Mouse (Mus musculus) forebrain, postnatal 0 days (tissue): Measurements from ENCODE around the gene Uba1. TPM values are rescaled to one million over a fixed set of nuclear protein-coding genes. Genes with fewer than 3 reads are reported as not detected.

Experiments used
- ATAC-seq: fragments of 200-750 bp; cut with Nextera tagmentation; 2 replicates; pipeline ENCODE4 v1.8.0; 2017; ENCODE audit warnings: mild to moderate bottlenecking, moderate library complexity
- DNase-seq: peaks from one replicate; pipeline ENCODE4 v3.0.0-alpha.2; 2015
- H3K27ac ChIP-seq: fragments of 300-500 bp; sonication (generic); 2 replicates; pipeline ENCODE4 v1.5.1; 2014; ENCODE audit warnings: low read depth, mild to moderate bottlenecking, antibody characterized with exemption, low read length, moderate library complexity, mixed read lengths
- H3K27me3 ChIP-seq: fragments of 300-500 bp; sonication (generic); 2 replicates; pipeline ENCODE4 v1.6.1; 2014; ENCODE audit warnings: mild to moderate bottlenecking, low read length, mixed read lengths; ENCODE audit not compliant: insufficient read depth
- H3K36me3 ChIP-seq: fragments of 300-500 bp; sonication (generic); 2 replicates; pipeline ENCODE4 v1.6.1; 2014; ENCODE audit warnings: mild to moderate bottlenecking, moderate library complexity; ENCODE audit not compliant: insufficient read depth
- H3K4me1 ChIP-seq: fragments of 300-500 bp; sonication (generic); 2 replicates; pipeline ENCODE4 v1.6.1; 2014; ENCODE audit warnings: antibody characterized with exemption; ENCODE audit not compliant: insufficient read depth
- H3K4me2 ChIP-seq: fragments of 300-500 bp; sonication (generic); 2 replicates; pipeline ENCODE4 v1.6.1; 2014; ENCODE audit warnings: low read depth, mild to moderate bottlenecking, moderate library complexity
- H3K4me3 ChIP-seq: fragments of 300-500 bp; sonication (generic); 2 replicates; pipeline ENCODE4 v1.5.1; 2014; ENCODE audit warnings: low read depth, low read length, mixed read lengths
- H3K9ac ChIP-seq: fragments of 300-500 bp; sonication (generic); 2 replicates; pipeline ENCODE4 v1.6.1; 2014; ENCODE audit warnings: mild to moderate bottlenecking
- H3K9me3 ChIP-seq: fragments of 300-500 bp; sonication (generic); 2 replicates; pipeline ENCODE4 v1.6.1; 2016; ENCODE audit warnings: low read length
- CTCF ChIP-seq: sonication (generic); IDR thresholded peaks from 2 replicates; pipeline ENCODE4 v1.5.1; 2016; ENCODE audit warnings: antibody characterized with exemption, control low read depth, low read depth
- WGBS: fragments of 180-500 bp; shearing (Covaris S2); extraction: QIAGEN DNeasy Blood & Tissue Kit; methylation state at CpG from one replicate; pipeline ENCODE4 v1.1.7; 2014; 5-methylcytosine and 5-hydroxymethylcytosine counted together
- polyA plus RNA-seq: library from polyadenylated mRNA; unstranded; fragments of >200 nt; fragmentation: Nextera tagmentation; extraction: Ambion mirVana; gene quantifications from 2 replicates; pipeline ENCODE4 v1.2.1, GENCODE M21; 2015
- total RNA-seq: library from RNA; depleted of rRNA; stranded (reverse); fragments of >200 nt; gene quantifications from 2 replicates; pipeline ENCODE4 v1.2.3, GENCODE M21; 2014

Uba1 gene
- total and polyA plus RNA-seq, 2 experiments from 2014 or later = 300 to 559 TPM

DNA sequence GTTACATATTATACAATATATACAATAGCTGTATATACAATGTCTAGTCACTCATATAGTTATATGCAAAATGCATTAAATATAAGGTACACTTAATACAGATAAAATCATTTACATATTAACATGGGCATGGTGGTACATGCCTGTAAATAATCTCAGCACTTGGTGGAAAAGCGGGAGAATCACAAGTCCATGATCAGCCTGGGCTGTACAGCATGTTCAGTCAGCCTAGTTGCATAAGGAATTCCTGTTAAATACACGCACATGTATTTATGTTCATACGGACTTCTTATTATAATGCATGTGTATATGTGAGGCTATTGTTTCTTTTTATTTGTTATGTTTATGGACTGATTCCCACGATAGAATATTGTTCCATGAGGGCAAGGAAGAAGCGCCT is 533 bp upstream of the Uba1 start:
- Histone ChIP-seq H3K36me3 (no peaks in the 10 kb centered on the region), H3K9ac (0 out of 2 replicates have a peak overlapping the region, but pooled peaks have one; percentile 35), H3K4me2 (peak overlapping the region; percentile 71), H3K27ac (no peak overlapping the region), H3K9me3 (no peaks in the 10 kb centered on the region), H3K4me3 (peak overlapping the region; percentile 42), H3K4me1 (no peaks in the 10 kb centered on the region), H3K27me3 (no peaks in the 10 kb centered on the region)
- WGBS = 34% methylated on average over 5 of the region's 5 CpGs
- no peak for TF ChIP-seq CTCF
- ATAC-seq = no peak
- DNase-seq = peak; percentile 11

GRCm38 (mm10) chrX:20658891-20659406 is 823 bp downstream of the Uba1 start:
- DNase-seq = no peak
- 27% methylated on average over 24 of the region's 24 CpGs for WGBS
- no peak overlapping the region for H3K9ac ChIP-seq
- peak overlapping the region; percentile 71 for H3K4me2 ChIP-seq
- H3K9me3 ChIP-seq = no peaks in the 10 kb centered on the region
- no peaks in the 10 kb centered on the region for H3K36me3 ChIP-seq
- peak overlapping the region; percentile 42 for H3K4me3 ChIP-seq
- TF ChIP-seq CTCF = no peak
- ATAC-seq = no peak
- no peak overlapping the region for H3K27ac ChIP-seq
- no peaks in the 10 kb centered on the region for H3K4me1 ChIP-seq
- no peaks in the 10 kb centered on the region for H3K27me3 ChIP-seq

DNA sequence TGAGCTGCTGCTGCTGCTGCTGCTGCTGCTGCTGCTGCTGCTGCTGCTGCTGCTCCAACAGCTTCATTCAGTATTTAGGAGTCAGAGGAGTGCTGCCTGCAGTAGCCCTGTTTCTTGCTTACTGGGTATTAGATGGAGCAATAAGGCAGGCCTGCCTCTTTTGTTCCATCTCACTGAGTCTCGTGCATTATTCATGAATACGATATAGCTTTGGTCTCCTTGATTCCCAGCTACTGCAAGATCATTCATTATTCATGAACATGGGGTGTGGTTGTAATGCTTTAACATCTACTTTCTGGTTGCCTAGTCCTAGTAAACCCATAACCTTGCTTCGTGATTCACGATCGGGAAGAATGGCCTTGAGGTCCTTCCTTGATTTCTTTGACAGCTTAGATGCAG is 4.2 kb downstream of the Uba1 start:
- peak; percentile 66 for ATAC-seq
- peak overlapping the region; percentile 60 for H3K4me3 ChIP-seq

DNA sequence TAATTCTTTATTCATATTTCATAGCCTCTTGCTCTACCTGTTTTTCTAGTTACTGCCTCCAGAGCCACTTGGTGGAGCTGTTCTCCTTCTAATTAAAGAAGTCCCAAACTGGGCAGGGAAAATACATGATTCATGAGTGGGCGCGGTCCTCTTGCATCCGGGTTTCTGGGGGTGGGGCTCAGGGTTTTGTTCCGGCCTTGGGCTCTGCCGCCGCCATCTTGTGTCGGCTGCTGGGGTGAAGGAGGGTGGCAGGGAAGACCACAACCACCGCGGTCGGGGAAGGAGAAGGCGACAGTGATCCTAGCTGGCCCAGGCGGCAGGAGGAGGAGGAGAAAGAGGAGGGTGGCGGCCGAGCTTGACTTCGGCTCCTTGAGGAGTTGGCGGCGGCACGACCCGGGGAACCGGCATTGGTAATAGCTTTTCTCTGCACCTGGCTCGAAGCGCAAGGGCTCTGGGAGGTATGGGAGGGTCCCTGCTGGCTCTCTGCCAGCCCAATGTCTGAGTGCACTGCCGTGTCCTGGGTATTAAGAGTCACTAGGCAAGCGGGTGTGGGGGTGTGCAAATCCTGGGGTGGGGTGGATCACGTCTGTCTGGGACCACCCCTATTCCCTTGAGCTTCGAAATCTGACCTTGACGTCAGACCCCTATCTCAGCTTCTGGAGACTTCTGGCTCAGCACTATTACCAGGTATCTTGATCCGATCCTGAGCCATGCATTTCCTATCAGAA is 4.8 kb downstream of the Uba1 start:
- WGBS = 28% methylated on average over 28 of the region's 28 CpGs
- peak; percentile 72 for TF ChIP-seq CTCF
- ATAC-seq = peak; percentile 89

More for the DNA sequence above, 4.2 kb downstream of the Uba1 start:
- TF ChIP-seq CTCF = no peak
- 0 out of 2 replicates have a peak, but pooled peaks cover 6% of the 10 kb centered on the region for H3K4me1 ChIP-seq
- H3K27ac ChIP-seq = peak overlapping the region; percentile 94
- no peak for DNase-seq
- H3K4me2 ChIP-seq = no peak overlapping the region
- H3K36me3 ChIP-seq = no peaks in the 10 kb centered on the region
- 34% methylated on average over 5 of the region's 5 CpGs for WGBS
- no peaks in the 10 kb centered on the region for H3K9me3 ChIP-seq
- H3K27me3 ChIP-seq = no peaks in the 10 kb centered on the region
- peak overlapping the region; percentile 79; the same call in 1 of the 2 replicates for H3K9ac ChIP-seq

GRCm38 (mm10) chrX:20663444-20663790 is 5.3 kb downstream of the Uba1 start:
- Histone ChIP-seq H3K27ac (peak overlapping the region; percentile 94), H3K4me3 (peak overlapping the region; percentile 60), H3K4me1 (0 out of 2 replicates have a peak, but pooled peaks cover 6% of the 10 kb centered on the region), H3K27me3 (no peaks in the 10 kb centered on the region), H3K36me3 (peaks cover 2% of the 10 kb centered on the region; the same call in 1 of the 2 replicates), H3K9ac (peak overlapping the region; percentile 79), H3K9me3 (no peaks in the 10 kb centered on the region), H3K4me2 (peak overlapping the region; percentile 53)
- no peak for TF ChIP-seq CTCF
- 24% methylated on average over 9 of the region's 9 CpGs for WGBS
- DNase-seq = no peak
- ATAC-seq = peak; percentile 2; the same call in 1 of the 2 replicates

More for the DNA sequence above, 4.8 kb downstream of the Uba1 start:
- no peaks in the 10 kb centered on the region for H3K9me3 ChIP-seq
- H3K9ac ChIP-seq = peak overlapping the region; percentile 79
- H3K27me3 ChIP-seq = no peaks in the 10 kb centered on the region
- H3K4me1 ChIP-seq = 0 out of 2 replicates have a peak, but pooled peaks cover 6% of the 10 kb centered on the region
- peak overlapping the region; percentile 53 for H3K4me2 ChIP-seq
- H3K4me3 ChIP-seq = peak overlapping the region; percentile 60
- peak overlapping the region; percentile 94 for H3K27ac ChIP-seq
- H3K36me3 ChIP-seq = no peaks in the 10 kb centered on the region
- peak; percentile 92 for DNase-seq

- Histone ChIP-seq H3K27me3 (no peaks in the 10 kb centered on the region), H3K9ac (peak within 1 kb of the TSS; percentile 80), H3K4me1 (0 out of 2 replicates have a peak, but pooled peaks cover 2% of the 10 kb centered on the region), H3K9me3 (no peaks in the 10 kb centered on the region), H3K36me3 (peaks cover 6% of the 10 kb centered on the region; the same call in 1 of the 2 replicates), H3K4me2 (peak within 1 kb of the TSS; percentile 57), H3K4me3 (peak within 1 kb of the TSS; percentile 60), H3K27ac (peak within 1 kb of the TSS; percentile 94)
- DNase-seq (peak; percentile 93), ATAC-seq (peak; percentile 93)
- 27% methylated on average over 16 of the region's 16 CpGs for WGBS
- TF ChIP-seq CTCF = no peak
Measured at GRCm38 (mm10) chrX:20687519-20688067, 29.5 kb downstream of the Uba1 start, which contains the start of gene Cdk16. TSS of gene Cdk16 (plus strand) at chrX:20687954.
